Mouse (Mus musculus) C2C12 (cell line): Measurements from ENCODE around the gene Cfap221.

Experiments used
- CEBPB ChIP-seq: IDR thresholded peaks from one replicate; pipeline ENCODE4 v1.6.1; 2011; ENCODE audit warnings: low read depth, mild to moderate bottlenecking, control low read depth, moderate library complexity
- CTCF ChIP-seq: IDR thresholded peaks from one replicate; pipeline ENCODE4 v1.5.1; 2011; ENCODE audit not compliant: control insufficient read depth, insufficient read depth, insufficient read length
- MYOD1 ChIP-seq: IDR thresholded peaks from one replicate; pipeline ENCODE4 v1.6.1; 2011; ENCODE audit warnings: low read depth; ENCODE audit not compliant: control insufficient read depth, insufficient read length
- USF1 ChIP-seq: IDR thresholded peaks from one replicate; pipeline ENCODE4 v1.6.1; 2011; ENCODE audit warnings: low read depth, mild to moderate bottlenecking, control low read depth, moderate library complexity

- TF ChIP-seq CTCF (no peak), MYOD1 (no peak), CEBPB (no peak), USF1 (no peak)
Measured at GRCm38 (mm10) chr1:120030474-120030873, 33.4 kb upstream of the Cfap221 start.
